ENCODE assay signal across 29 mouse cellular contexts in genomic region chr3:27330706-27331105, GRCm38 (mm10). TPM values are rescaled to one million over a fixed set of nuclear protein-coding genes. Genes with fewer than 3 reads are reported as not detected.
"Had no signal": no experiment of that assay in that cellular context is flagged by ENCODE, and none has a peak within 500 bp of the region (broad histone marks: within the 10 kb centered on the region; RNA-seq: fewer than 3 reads in every experiment).

No protein-coding gene starts in this region.

- DNase-seq: kidney, adult 18-20 months; kidney, adult 9 months; kidney, postnatal 14 days; kidney, postnatal 4 days; liver; lung, adult 2 months; lung, postnatal 14 days; lung, postnatal 4 days; retina, postnatal 1 day; right cerebral cortex, postnatal 25 days; spleen, adult 18-20 months; thymus, adult 2 months; thymus, postnatal 14 days; thymus, postnatal 4 days had no signal

- ATAC-seq: liver, embryonic 12.5 days; midbrain, embryonic 15.5 days had no signal

RNA-seq across cellular contexts. Expression of gene Tnfsf10, which starts 13.9 kb away (rescaled TPM):
- polyA plus RNA-seq: limb, embryonic 10.5 days; midbrain, embryonic 12.5 days; myocyte; neural tube, embryonic 13.5 days had no signal

RNA-seq across cellular contexts. Expression of gene Ghsr, which starts 40.4 kb away (rescaled TPM):
- total RNA-seq: megakaryocyte, adult 5-6 weeks; monocyte, adult 5-6 weeks; neutrophil, adult 5-6 weeks had no signal
- polyA plus RNA-seq: kidney, embryonic 16.5 days; limb, embryonic 10.5 days; limb, embryonic 13.5 days; liver, embryonic 12.5 days; liver, embryonic 15.5 days; lung, adult 2 months; lung, embryonic 16.5 days; myocyte; stomach, embryonic 14.5 days; stomach, postnatal 0 days had no signal
